Mouse (Mus musculus) adrenal gland, adult (tissue): ENCODE results near the gene Zmynd12.

Experiments used
- DNase-seq, 2 experiments: peaks; one replicate each; pipeline ENCODE4 v3.0.0; 2022 to 2023; ENCODE audit warnings: low spot score in 1 of 2; ENCODE audit not compliant: inconsistent age in 2 of 2

Gene Zmynd12

DNA sequence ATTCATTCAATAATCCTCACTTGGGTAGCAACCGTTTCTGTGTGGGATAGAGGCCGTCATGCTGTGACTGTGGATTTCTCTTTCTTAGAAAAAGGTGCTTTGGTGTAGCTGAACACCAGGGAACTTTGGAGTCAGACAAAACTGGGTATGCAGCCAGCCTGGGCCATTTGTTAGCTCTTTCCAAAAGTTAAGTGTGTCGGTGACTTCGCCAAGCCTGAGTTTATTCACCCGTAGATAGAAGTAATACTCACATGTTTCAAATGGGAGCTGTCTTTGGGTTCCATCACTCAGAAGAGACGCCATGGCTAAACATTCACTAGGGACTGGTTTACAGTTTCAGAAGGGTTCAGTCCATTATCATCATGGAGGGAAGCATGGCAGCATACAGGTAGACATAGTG is 24.6 kb downstream of the Zmynd12 start:
- DNase-seq: no peak

DNA sequence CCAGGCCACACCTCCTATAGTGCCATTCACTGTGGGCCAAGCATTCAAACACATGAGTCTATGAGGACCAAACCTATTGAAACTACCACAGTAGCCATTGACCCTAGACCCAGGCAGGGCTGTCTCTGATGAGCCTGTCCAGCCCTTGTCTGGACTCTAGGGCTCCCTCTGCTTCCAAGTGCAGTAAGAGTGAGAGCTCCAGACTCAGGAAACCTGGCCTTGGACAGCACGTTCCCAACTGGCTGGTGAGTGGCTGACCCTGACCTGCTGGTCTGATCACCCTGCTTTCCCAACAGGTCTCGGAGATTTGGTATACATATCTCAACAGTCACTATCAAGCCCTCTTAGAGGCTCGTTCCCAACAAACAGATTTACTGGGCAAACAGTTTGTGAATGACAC is 25.2 kb downstream of the Zmynd12 start:
- DNase-seq: peak; percentile 78 to 83

DNA sequence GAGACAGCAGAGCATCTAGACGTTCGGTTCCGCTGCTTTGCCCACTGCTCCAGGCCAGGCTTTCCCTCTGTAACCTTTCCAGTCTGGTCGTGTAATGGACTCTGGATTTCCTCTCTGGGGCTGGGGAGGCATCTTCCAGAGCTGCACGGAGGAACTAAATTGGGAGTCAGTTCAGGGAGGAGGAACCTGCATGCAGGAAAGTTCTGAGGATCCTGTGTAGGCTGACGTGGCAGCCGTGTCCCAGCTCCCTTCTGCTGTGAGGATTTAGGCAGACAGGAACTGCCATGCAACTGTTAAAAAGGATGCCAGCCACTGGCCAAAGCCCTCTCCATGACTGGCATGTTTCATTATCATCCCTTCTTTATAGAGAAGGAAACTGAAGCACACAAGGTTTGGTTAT is 27.8 kb downstream of the Zmynd12 start:
- DNase-seq: no peak

DNA sequence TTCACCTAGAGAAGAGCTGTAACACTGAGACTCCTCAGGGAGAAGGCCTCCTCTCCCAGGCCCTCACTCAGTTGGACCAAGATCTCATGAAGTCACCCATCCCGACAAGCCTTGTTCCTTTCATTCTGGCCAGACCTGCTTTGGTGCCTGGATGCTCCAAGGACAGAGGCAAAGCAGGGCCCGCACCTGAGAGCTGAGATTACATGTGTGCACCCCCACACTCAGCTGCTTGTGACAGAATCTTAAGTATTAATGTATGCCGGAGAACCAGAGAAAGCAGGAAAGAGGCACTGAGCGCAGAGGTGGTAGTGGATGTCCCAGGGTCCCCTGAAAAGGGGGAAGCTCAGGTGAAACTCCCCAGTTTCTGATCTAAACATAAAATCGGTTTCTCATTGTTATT is 30.5 kb downstream of the Zmynd12 start:
- no peak for DNase-seq

DNA sequence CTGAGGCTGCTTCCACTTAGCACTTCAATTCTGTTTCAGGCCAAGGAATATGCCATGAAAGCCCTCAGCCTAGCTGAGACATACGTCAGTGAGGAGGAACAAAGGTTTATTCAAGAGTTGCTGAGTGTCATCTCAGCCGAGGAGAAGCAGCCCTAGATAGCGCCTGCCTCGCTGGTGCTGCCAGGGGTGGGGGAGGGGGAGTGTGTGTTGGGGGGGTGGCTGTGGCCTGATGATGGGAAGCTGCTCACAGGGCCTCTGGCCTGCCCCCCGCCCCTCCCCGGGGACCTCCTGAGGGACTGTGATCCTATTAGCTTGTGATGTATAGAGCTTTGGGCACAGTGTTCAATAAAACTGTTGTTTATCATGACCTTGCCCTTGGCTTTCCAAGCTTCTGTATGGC is 30.9 kb downstream of the Zmynd12 start:
- DNase-seq: no peak

DNA sequence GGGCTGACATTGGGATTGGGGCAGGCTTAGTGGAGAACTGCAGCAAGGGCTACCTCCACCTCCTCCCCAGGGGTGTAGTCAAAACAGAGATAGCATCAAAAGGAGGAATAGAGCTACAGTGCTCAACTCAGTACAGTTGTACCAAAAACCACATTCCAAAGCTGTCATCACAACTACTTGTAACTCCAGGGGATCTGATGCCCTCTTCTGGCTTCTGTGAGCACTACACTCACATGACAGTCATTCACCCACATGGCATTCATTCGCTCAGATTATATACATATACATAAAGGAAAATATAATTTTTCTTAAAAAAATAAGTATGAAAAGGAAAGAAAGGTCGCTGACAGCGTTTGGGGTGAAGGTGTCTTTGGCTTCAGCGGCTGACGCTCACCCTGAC is 37.7 kb downstream of the Zmynd12 start:
- DNase-seq: peak; percentile 39 to 72

DNA sequence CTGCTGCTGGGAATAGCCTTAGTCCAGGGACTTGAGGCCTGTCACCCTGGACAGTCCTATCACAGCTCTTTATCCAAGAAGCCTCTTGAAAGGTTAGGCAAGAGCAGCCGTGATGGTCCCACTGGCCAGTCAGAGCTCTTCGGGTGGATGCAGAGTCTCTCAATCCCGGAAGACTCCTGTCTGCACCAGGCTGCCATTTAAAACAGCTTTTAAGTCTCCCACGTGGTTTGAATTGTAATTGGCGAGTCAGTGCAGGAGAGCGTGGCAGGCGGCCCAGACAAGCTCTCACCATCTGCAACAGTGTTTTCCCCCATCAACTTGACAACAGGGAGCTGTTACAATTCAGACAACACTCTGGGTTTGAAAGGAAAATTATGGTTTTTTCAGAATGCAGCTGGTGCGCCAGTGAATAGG is 38.1 kb downstream of the Zmynd12 start:
- DNase-seq: no peak

DNA sequence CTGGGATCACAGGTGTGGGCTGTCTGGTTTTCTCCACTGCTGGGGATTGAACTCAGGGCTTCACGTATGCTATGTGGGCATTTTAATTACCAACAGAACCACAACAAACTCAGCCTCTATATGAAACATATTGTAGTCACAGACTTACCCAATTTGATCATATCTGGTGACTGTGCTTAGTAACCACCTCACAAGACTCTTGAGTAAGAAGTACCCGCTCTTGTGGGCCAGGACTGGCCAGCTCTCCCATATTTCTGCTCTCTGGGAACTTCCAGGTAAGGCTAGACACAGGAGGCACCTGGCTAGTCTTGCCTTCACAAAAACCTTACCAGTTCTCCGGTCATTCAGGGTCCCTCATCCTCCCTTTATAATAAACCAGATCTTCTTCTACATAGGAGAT is 39.8 kb downstream of the Zmynd12 start:
- DNase-seq: no peak

DNA sequence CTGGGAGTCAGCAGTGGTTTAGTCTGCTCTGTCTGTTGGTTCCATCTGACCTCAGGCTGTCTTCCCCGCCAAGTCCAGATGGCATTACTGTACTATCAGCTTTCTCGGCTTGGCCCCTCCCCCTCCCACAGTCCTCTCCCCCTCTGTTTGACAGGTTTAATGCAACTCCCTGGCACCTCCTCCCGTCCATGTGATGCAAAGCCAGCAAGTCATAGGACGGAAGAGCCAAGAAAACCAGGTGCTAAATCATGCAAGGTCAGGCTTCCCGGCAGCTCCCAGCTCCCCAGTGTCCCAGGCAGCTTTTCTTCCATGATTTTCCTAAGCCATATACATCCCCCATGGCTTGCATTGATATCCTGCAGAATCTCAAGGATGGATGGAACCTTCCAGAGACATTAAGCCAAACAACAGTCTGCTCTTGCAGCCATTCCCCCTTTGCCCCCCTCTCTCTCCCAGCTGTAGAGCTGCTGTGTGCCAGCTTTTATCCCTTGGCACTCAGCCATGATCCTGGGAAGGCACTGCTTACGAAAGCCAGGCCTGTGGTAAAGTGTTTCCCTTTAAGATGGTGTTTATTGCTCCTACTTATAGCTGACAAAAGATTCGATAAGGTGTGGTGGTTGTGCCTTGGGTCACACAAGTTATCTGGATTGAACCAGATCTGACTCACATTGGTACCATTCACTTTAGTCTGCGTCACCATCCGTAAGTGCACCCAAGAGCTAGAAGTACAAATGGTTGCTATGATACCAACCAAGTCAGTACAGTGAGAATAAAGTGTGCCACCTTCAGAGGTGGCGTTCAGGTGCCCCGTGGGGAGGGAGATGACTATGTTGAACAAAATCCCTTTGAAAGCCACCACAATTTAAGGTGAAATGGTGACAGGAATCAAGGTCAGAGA is 40.5 kb downstream of the Zmynd12 start:
- DNase-seq: peak; percentile 56 to 79

DNA sequence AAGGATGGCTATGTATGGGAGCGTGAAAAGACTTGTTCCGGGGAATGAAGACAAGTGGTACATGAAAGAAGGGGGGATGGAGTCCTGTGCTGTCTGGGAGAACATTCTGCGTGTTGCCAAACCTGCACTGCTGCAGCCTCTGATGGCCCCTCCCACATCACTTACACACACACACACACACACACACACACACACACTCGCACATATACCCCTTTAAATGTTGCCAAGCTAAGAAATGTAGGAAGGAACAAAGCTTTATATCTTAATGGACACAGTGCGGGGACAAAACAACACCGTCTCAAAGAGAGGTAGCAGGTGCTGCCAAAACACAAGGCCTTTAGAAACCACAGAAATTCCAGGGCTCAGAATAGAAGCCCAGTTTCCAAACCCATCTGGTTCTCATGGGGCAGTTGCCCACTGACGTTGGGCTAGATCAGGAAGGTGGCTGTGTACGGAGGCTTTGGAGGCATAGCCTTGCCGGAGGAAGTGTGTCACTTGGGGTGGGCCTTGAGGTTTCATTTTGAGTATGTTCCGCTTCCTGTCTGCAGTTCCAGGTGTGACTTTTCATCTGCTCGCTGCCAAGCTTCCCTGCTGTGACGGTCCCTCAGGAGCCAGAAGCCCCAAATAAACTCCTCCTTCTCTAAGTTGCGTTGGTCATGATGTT is 41.3 kb downstream of the Zmynd12 start:
- no peak for DNase-seq

DNA sequence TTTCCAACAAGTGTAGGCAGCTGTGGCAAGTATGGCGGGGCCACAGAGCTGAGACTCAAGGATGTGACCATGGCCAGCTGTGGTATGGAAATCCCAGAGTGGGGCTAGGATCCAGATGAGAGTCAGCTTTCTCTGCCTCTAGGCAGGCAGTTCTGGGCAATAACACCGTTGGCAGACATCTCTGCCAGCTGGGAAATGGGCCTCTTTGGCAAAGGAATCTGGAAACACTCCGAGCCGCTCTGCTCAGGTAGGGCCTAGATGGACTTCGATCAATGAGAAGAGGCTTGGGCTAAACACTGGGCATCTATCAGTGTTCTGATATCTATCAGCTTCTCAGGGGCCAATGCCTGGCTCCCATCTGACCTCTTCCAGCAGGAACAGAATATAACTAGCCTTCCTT is 43.2 kb downstream of the Zmynd12 start:
- no peak for DNase-seq

DNA sequence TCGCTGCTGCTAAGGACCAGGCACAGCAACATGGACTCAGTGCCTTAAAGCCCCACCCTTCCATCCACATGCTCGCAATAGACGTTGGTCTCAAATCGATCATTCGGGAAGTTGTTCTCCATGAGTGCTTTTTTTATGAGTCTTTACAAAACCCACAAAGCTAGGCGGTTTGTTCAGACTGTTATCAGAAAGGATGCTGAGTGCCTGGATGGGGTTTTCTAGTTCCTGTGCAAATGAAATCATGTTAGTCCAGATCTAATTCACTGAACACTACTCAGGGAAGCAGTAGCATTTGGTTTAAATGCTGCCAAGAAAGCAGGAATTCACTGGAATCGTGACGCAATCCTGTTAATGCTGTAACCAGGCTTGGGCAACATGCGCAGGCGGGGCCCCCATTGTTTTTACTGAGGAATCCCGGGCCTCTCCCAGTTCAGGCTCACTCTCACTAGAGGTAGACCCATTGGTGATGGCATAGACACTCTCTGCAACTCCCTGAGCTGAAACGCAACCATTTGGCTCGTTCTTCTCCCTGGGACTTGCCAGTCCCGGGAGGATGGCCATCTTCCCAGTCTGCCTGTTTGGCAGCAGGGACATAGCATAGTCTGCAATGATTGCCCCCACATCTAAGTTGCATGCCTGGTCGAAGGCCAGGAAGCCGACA is 45.2 kb downstream of the Zmynd12 start:
- DNase-seq: peak in 1 of 2 experiments; percentile 47

DNA sequence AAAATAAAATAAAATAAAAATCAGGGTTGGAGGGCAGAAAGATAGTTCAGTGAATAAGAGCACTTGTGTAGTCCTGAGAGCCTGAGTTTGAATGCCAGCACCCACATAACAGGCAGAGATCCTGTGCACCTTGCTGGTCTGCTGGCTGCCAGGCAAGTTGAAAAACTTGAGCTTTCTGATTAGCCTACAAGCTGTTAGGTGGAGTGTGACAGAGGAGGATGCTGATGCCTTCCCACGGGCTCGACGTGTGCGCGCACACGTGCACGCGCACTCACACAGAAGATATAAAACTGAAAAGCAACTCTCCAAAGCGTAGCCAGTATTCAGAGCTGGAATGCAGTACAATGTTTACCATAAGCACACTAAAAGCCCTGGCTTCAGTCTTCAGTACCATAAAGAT is 49.9 kb downstream of the Zmynd12 start:
- no peak for DNase-seq

DNA sequence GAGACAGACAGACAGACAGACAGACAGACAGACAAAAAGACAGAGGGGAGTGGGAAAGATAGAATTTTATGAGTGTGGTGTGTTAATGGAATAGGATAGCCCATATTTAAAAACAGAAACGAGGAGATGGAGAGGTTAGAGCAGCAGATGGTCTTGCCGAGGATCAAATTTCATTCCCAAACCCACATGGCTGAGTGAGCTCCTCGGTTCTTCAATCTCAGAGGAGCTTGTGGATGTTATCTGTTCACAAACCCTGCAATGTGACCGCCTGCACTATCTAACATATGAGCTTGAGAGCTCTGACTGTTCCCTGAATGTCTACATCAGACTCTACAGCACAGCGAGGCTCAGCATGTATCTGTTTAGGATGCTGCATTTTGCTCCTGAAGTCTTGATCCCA is 50.5 kb downstream of the Zmynd12 start:
- no peak for DNase-seq

DNA sequence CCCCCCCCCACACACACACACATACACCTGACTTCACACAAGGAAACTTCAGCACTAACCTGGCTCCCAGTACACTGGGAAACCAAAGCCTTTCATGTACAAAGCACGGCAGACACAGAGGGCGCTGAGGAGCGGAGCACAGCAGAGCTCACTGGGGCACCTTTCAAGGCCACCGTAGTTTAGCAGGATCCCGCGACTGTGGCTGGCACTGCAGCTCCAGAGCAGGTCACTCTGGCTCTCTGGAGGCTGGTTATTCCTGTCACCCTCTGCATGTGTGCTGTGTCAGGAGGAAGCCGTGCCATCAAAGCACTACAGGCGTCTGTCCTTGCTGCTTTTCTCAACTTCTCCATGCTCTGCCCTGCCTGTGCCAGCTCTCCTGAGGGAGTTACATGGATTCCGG is 60.4 kb downstream of the Zmynd12 start:
- DNase-seq: peak; percentile 63 to 75

DNA sequence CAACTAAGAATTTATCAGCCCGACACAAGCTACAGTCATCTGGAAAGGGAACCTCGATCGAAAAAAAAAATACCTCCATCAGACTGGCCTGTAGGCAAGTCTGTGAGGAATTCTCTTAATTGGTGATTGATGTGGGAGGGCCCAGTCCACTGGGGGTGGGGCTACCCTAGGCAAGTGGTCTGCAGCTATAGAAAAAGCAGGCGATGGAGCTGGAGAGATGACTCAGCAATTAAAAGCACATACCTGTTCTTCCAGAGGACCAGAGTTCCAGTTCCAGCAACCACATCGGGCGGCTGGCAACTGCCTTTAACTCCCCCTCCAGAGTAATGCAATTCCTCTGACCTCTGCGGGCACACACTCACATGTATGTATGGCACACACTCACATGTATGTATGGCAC is 62.3 kb downstream of the Zmynd12 start:
- DNase-seq: no peak

DNA sequence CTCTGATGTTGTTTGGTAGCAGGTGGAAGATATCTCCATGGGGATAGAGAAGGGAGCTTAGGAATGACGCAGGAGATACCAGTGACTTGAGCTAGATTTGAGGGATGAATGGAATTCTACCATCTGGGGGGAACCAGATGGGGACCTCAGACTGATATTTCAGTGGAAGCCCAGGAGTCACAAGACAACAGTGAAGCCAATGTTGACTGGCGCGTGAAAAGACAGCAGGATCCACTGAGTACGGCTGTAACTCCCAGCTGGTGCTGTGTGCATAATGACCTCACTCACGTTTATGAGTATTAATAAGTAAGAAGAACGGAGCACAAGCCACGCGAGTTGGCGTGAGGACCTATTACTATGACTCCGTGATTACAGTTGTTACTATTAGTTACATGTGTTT is 67.1 kb downstream of the Zmynd12 start:
- no peak for DNase-seq

DNA sequence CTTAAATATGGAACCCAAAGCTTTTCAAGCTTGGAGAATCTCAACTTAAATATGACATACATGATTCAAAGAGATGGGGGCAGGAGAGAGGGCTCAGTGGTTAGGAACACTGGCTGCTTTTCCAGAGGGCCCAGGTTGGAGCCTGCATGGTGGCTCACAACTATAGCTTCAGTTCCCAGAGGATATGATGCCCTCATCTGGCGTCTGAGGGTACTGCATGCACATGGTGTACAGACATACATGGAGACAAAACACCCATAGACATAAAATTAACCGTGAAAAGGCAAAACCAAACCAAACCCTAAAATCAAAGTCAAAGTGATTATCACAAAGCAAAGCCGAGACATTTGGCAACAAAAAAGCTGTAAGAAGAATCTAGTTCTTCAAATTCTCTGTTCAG is 68.2 kb downstream of the Zmynd12 start:
- DNase-seq: peak; percentile 11 to 37

DNA sequence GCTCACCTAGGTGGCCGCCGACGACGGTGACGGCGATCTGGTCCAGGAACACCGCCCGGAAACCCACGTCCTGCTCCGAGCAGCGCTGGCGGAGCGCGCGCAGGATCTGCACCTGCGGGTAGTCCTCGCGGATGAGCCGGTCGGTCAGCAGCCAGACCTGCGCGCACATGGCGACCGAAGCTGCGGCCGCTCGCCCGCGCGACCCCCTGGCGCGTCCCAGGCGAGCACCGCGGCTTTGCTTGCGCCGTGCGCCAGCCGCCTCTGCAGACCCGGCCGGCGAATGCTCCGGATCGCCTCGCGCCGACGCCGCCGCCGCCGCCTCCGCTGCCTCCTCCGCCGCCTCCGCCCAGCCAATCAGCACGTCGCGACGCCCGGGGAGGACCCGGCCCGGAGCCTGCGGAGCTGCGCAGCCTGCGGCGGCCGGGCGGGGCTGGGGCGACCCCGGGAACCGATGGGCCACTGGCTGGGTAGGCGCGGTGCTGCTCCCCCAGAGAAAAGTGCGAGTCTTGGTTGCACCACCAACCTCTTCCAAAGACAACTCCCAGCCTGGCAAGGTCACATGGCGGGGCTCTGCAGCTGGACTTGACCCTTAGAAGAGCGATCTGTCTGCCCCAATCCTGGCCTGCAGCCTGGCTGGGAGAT is 69.8 kb downstream of the Zmynd12 start, which contains the start of gene Rimkla:
TSS of gene Rimkla (minus strand) at position 338 of the 642 bp plus-strand sequence.
- DNase-seq: peak; percentile 75 to 85

DNA sequence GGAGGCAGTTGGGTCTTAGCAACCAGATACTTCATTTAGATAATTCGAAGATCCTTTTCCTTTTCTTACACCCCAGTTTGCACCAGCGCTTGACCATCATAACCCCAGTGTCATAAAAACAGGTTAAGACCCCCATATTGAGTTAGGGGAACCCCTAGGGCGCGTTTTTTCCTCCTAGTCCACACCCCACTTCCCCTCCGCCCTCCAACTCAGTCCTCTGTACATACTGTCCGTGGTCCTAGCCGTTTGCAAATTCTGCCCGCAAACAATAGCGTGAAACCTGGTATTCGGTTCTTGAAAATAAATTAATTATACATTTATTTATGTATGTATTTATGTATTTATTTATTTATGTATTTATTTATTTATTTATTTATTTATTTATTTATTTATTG is 70.3 kb downstream of the Zmynd12 start:
- DNase-seq: no peak

DNA sequence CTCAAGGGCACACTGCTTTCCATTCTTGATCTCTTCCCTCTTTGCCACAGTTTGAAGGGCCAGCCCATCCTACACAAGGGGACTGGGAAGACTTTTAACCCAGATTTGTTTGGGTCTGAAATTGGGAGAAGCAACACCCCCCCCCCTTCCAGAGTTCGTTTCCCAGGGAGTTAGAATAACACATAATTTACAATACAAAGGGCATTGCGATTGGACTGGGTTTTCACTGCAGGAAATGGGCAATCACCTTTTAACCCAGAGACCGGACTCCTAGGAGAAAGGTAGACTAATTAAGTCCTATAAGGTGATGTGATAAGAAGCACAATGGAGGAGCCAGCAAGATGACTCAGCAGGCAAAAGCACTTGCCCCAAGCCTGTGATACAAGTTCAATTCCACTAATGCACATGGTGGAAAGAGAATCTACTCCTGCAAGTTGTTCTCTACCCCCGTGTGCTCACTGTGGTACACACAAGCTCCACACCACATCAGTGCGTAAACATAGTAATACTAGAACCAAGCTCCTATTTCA is 75.8 kb downstream of the Zmynd12 start:
- no peak for DNase-seq
